Mouse (Mus musculus): Measurements from ENCODE around the gene Meig1.

DNA sequence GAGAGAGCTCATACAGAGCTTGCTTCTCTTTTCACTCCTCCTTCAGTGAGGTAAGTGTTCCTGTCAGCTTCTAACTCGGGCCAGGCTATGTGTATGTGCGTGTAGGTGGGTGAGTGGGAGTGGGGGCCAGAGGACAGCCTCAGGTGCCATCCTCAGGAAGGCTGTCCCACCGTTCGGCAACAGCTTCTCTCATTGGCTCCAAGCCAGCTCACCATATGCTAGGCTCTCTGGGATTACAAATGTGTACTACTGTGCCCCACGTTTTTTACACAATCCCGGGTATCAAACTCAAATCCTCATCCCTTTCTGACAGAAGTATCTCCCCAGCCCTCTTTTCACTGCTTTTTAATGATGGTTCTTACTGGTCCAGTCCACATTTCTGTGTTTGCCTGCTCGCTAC, 21.8 kb upstream of the Meig1 start:
- no peak for TF ChIP-seq MYOD1 (IDR thresholded peaks at IDR 0.05; ENCODE audit: control insufficient read depth, insufficient read length, low read depth)
- TF ChIP-seq CTCF (IDR thresholded peaks at IDR 0.05; ENCODE audit: control insufficient read depth, insufficient read depth, insufficient read length), result no peak
- no peak for TF ChIP-seq CEBPB (IDR thresholded peaks at IDR 0.05; ENCODE audit: low read depth)
- no peak for TF ChIP-seq USF1 (IDR thresholded peaks at IDR 0.05; ENCODE audit: low read depth)

Data from C2C12 (cell line).